Mouse (Mus musculus) layer of hippocampus, postnatal 25 days (tissue): Measurements from ENCODE around the gene Ncmap. TPM values are rescaled to one million over a fixed set of nuclear protein-coding genes. Genes with fewer than 3 reads are reported as not detected.

ENCODE experiments used
- DNase-seq, 2 experiments: peaks; one replicate each; pipeline ENCODE4 v3.0.0; 2022; ENCODE audit warnings: mixed read lengths in 2 of 2, low spot score in 1 of 2; ENCODE audit errors: extremely low spot score in 1 of 2
- microRNA-seq, 2 experiments: library from miRNA; unstranded; fragments of <30 nt; microRNA quantifications; one replicate each; pipeline ENCODE4 v1.2.0; 2021
- total RNA-seq, 2 experiments: library from RNA; stranded (reverse); gene quantifications; 2 replicates each; pipeline ENCODE4 v1.2.3; 2021

Ncmap gene
- total RNA-seq, 2 experiments from 2014 or later: 0.54 TPM; not detected in 1

GRCm38 (mm10) chr4:135353794-135354450 lies 44.1 kb downstream of the Ncmap start:
- no peak for DNase-seq

- peak; percentile 97 to 98 for DNase-seq
Measured at GRCm38 (mm10) chr4:135353066-135353793, 44.8 kb downstream of the Ncmap start, which contains the start of gene Srrm1. TSS of gene Srrm1 (minus strand) at chr4:135353321.

- DNase-seq: peak in 1 of 2 experiments; percentile 8
Measured at GRCm38 (mm10) chr4:135352326-135353065, 45.5 kb downstream of the Ncmap start.

DNA sequence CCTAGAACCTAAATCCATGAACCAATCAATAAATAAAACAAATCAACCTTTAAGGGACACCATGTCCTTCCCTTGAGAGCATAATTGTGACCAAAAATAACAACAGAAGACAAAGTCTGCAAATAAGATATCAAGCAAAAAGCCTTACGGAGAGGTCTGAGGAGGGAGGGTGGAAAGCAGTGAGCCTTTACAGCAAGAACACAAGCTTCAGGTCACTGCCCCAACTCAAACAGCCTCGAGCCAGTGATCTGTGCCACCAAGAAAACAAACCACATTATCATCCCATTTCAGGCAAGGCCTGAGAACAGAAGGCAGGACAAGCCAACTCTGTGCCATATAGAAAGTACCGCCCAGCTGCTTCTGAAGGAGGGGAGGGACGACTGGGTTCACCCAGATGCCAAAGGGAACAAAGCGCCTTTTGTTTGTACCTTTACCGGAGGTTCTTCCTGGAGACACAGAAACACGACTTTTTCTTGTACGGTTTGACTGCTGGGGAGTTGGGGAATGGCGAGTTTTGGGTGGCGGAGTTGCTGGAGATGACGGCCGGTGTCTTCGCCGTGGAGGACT lies 60.6 kb downstream of the Ncmap start:
- no peak for DNase-seq

DNA sequence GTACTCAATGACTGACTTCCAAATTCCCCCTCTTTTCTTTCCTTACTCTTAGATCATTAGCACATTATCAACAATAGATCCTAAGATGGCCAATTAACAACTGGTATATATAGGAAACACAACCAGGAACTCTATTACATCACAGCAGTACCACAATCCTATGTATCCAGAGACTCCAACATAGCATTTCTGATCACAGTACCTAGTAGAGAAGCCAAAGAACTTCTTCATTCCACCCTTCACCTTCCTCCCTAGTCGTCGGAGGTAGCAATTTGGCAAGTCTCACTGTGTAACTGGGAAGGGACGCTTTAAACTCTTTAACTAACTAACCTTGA lies 62.0 kb downstream of the Ncmap start:
- no peak for DNase-seq

DNA sequence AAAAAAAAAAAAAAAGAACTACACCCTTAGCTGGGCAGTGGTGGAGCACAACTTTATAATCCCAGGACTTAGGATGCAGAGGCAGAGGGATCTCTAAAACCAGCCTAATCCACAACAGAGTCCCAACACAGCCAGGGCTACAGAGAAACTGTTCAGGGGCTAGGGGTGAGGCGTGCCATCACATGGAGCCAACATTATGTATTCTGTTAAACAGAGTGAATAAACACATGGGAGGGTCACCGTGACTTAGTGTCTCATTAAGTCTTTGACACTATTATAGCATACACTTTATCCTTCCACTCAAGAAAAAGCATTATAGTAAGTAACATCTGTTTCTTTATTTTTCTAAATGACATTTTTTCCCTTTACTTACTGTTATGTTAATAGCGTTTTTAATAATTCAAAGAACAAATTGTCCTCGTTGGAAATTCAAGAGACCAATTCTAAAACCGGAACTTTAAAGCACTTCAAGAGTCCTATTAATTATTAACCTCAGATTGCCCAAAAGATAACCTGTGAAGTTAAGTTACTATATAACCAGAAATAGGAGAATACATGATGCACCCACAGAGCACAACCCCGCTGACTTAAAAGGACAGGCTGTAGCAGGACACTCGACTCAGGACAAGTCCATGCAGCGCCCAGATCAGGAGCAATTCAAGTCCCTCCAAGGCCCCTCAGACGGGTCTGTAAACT lies 62.6 kb downstream of the Ncmap start:
- no peak for DNase-seq

GRCm38 (mm10) chr4:135326469-135326868 lies 71.6 kb downstream of the Ncmap start:
- no peak for DNase-seq

- DNase-seq: no peak
Measured at GRCm38 (mm10) chr4:135326046-135326445, 72.0 kb downstream of the Ncmap start.

DNA sequence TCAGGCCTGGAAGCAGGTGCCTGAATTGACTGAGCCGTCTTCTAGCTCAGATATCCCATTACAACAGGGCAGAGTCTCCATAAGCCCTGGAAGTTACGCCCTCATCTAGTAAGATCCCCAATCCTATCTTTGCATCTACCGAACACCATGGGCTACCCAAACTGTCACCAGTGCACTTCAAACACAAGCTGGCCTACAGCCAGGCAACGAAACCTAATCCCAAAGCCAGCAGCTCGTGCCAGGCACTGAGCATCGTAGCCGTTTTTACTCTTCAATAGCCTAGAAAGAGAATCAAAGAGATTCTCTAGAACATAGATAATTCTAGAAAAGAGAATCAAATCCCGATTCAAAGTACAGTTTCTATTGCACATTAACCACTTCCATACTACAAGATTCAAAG lies 75.0 kb downstream of the Ncmap start:
- DNase-seq: no peak

Small RNAs within 50 kb of the gene (microRNA-seq; reads per million reads assigned to microRNA genes)
- 434 to 570 reads per million in 2 experiments for gene Mir700

Other genes with a start within 250 kb of the Ncmap start
- 10 to 100 TPM; 36.9 to 38.9 TPM for gene Clic4, start 125.4 kb downstream of the Ncmap start, total RNA-seq
- gene Srrm1, start 44.9 kb downstream of the Ncmap start, total RNA-seq: 100 to 1,000 TPM; 102 to 140 TPM
- gene Rcan3, start 35.6 kb upstream of the Ncmap start, total RNA-seq: 10 to 100 TPM; 27.8 to 29.7 TPM
- gene Stpg1, start 96.6 kb upstream of the Ncmap start, total RNA-seq: 1 to 10 TPM; 1.5 to 2.5 TPM
- 100 to 1,000 TPM in 1 of 2 experiments, 10 to 100 TPM in 1; 88.2 to 100 TPM for gene Nipal3, start 96.8 kb upstream of the Ncmap start, total RNA-seq
- gene Grhl3, start 175.4 kb upstream of the Ncmap start, total RNA-seq: under 1 TPM; 0.75 to 0.91 TPM